Mouse (Mus musculus) lung, adult 10 weeks (tissue): ENCODE results near the gene Insyn1. TPM values are rescaled to one million over a fixed set of nuclear protein-coding genes. Genes with fewer than 3 reads are reported as not detected.

Experiments used
- polyA plus RNA-seq: library from polyadenylated mRNA; stranded (reverse); fragments of 350-450 nt; fragmentation: Illumina TruSeq; extraction: RNeasy Lipid Tissue Mini Kit (QIAGEN cat#74804); gene quantifications from one replicate; pipeline ENCODE4 v1.2.3, GENCODE M21; 2014; ENCODE audit warnings: low read depth, low replicate concordance; ENCODE audit not compliant: insufficient read depth

Insyn1 gene
- 8.3 TPM for polyA plus RNA-seq

GRCm38 (mm10) chr9:58487851-58488801 is at the start of gene Insyn1:
Gene Insyn1 (plus strand): TSS chr9:58488603.

Other genes starting within 250 kb of the Insyn1 start
- gene Pml, start 238.8 kb upstream of the Insyn1 start, polyA plus RNA-seq: 9.0 TPM
- 19.8 TPM for gene Stoml1, start 235.4 kb upstream of the Insyn1 start, polyA plus RNA-seq
- 56.6 TPM for gene Loxl1, start 175.4 kb upstream of the Insyn1 start, polyA plus RNA-seq
- gene Tbc1d21, start 118.1 kb upstream of the Insyn1 start, polyA plus RNA-seq: not detected
- 1.7 TPM for gene Cd276, start 66.8 kb downstream of the Insyn1 start, polyA plus RNA-seq
- gene Nptn, start 93.6 kb downstream of the Insyn1 start, polyA plus RNA-seq: 156 TPM